Mouse (Mus musculus) small intestine, adult 10 weeks (tissue): ENCODE results near the gene Nwd2. TPM values are rescaled to one million over a fixed set of nuclear protein-coding genes. Genes with fewer than 3 reads are reported as not detected.

Experiments used
- polyA plus RNA-seq: library from polyadenylated mRNA; stranded (reverse); fragments of 350-450 nt; fragmentation: Illumina TruSeq; extraction: RNeasy Lipid Tissue Mini Kit (QIAGEN cat#74804); gene quantifications from one replicate; pipeline ENCODE4 v1.2.3, GENCODE M21; 2014; ENCODE audit warnings: low replicate concordance

Nwd2 gene
- not detected for polyA plus RNA-seq

GRCm38 (mm10) chr5:63649070-63649532 is at the start of gene Nwd2:
Gene Nwd2, plus strand, starts transcription at chr5:63649102.

GRCm38 (mm10) chr5:63811819-63812508 is 163.1 kb downstream of the Nwd2 start, which contains the start of gene 0610040J01Rik:
Gene 0610040J01Rik, plus strand, starts transcription at chr5:63812363.

Other genes with a start within 250 kb of the Nwd2 start
- 26.4 TPM for gene 0610040J01Rik, start 163.3 kb downstream of the Nwd2 start, polyA plus RNA-seq